Mouse (Mus musculus): ENCODE measurements around the gene Tspan9. TPM values are rescaled to one million over a fixed set of nuclear protein-coding genes. Genes with fewer than 3 reads are reported as not detected.

The Tspan9 gene
- polyA plus RNA-seq, 2 experiments, result 12.1 to 15.5 TPM

DNA sequence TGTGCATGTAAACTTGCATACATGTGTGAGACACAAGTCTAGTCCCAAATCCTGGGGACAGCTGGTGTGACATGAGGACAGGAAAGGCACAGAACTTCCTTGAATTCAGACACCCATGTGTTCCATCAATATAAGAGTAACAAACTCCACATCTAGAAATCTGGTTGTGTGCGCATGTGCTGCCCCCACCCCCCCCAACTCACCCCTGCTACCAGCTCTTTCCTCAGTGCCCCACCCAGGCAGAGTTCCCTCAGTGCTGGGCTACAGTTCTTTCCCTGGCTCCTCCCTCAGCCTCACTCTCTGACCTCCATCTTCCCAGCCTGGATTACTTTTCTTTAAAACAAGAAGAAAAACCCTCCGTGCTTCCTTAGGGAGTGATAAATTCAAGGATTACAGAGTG is 27.1 kb downstream of the Tspan9 start:
- Histone ChIP-seq H3K9ac (replicated peaks) (no peak overlapping the region), H3K4me1 (replicated peaks; ENCODE audit: control insufficient read depth in 2 of 2, insufficient read depth in 2 of 2, low read length in 1 of 2) (no peaks in the 10 kb centered on the region), H3K4me3 (ENCODE audit: insufficient read depth in 1 of 2, low read depth in 2 of 2, low read length in 2 of 2) (no peak overlapping the region), H3K4me2 (ENCODE audit: low read depth) (no peak overlapping the region), H3K9me3 (ENCODE audit: control insufficient read depth, low read length) (no peaks in the 10 kb centered on the region), H3K36me3 (replicated peaks; ENCODE audit: control insufficient read depth, insufficient read depth, low read depth) (no peaks in the 10 kb centered on the region), H3K27me3 (ENCODE audit: control insufficient read depth, insufficient read depth, low read length) (no peaks in the 10 kb centered on the region), H3K27ac (no peak overlapping the region)
- 77% methylated on average over 2 of the region's 2 CpGs for WGBS (ENCODE audit: insufficient replicate concordance)
- ATAC-seq (ENCODE audit: insufficient read depth), result no peak
- DNase-seq (ENCODE audit: low read depth in 3 of 3, low spot score in 3 of 3), result no peak
- no peak for TF ChIP-seq EP300 (IDR thresholded peaks at IDR 0.05; ENCODE audit: low read depth)
- no peak for TF ChIP-seq CTCF (IDR thresholded peaks at IDR 0.05; ENCODE audit: low read depth)

- H3K36me3 ChIP-seq (replicated peaks; ENCODE audit: control insufficient read depth, insufficient read depth, low read depth), result no peaks in the 10 kb centered on the region
- no peaks in the 10 kb centered on the region for H3K9me3 ChIP-seq (ENCODE audit: control insufficient read depth, low read length)
- H3K9ac ChIP-seq (replicated peaks), result no peak overlapping the region
- H3K4me3 ChIP-seq (ENCODE audit: insufficient read depth in 1 of 2, low read depth in 2 of 2, low read length in 2 of 2), result no peak overlapping the region
- H3K27me3 ChIP-seq (ENCODE audit: control insufficient read depth, insufficient read depth, low read length), result no peaks in the 10 kb centered on the region
- H3K27ac ChIP-seq, result no peak overlapping the region
- no peaks in the 10 kb centered on the region for H3K4me1 ChIP-seq (replicated peaks; ENCODE audit: control insufficient read depth in 2 of 2, insufficient read depth in 2 of 2, low read length in 1 of 2)
- ATAC-seq (ENCODE audit: insufficient read depth) (no peak), DNase-seq (ENCODE audit: low read depth in 3 of 3, low spot score in 3 of 3) (no peak)
- no peak overlapping the region for H3K4me2 ChIP-seq (ENCODE audit: low read depth)
- 71% methylated on average over 6 of the region's 6 CpGs for WGBS (ENCODE audit: insufficient replicate concordance)
- TF ChIP-seq EP300 (IDR thresholded peaks at IDR 0.05; ENCODE audit: low read depth) (no peak), CTCF (IDR thresholded peaks at IDR 0.05; ENCODE audit: low read depth) (no peak)
These were observed 28.3 kb downstream of the Tspan9 start for GRCm38 (mm10) chr6:128115121-128115520.

- Histone ChIP-seq H3K4me3 (ENCODE audit: insufficient read depth in 1 of 2, low read depth in 2 of 2, low read length in 2 of 2) (no peak overlapping the region), H3K36me3 (replicated peaks; ENCODE audit: control insufficient read depth, insufficient read depth, low read depth) (no peaks in the 10 kb centered on the region), H3K27me3 (ENCODE audit: control insufficient read depth, insufficient read depth, low read length) (no peaks in the 10 kb centered on the region), H3K4me1 (replicated peaks; ENCODE audit: control insufficient read depth in 2 of 2, insufficient read depth in 2 of 2, low read length in 1 of 2) (peaks cover 0 to 5% of the 10 kb centered on the region in 2 experiments; a peak in 1 of 4 replicates), H3K27ac (no peak overlapping the region), H3K9me3 (ENCODE audit: control insufficient read depth, low read length) (no peaks in the 10 kb centered on the region), H3K4me2 (ENCODE audit: low read depth) (no peak overlapping the region), H3K9ac (replicated peaks) (no peak overlapping the region)
- WGBS (ENCODE audit: insufficient replicate concordance), result 42% methylated on average over 3 of the region's 3 CpGs
- no peak for DNase-seq (ENCODE audit: low read depth in 3 of 3, low spot score in 3 of 3)
- TF ChIP-seq CTCF (IDR thresholded peaks at IDR 0.05; ENCODE audit: low read depth) (no peak), EP300 (IDR thresholded peaks at IDR 0.05; ENCODE audit: low read depth) (no peak)
- ATAC-seq (ENCODE audit: insufficient read depth), result no peak
These were observed 30.8 kb downstream of the Tspan9 start for GRCm38 (mm10) chr6:128112605-128113004.

DNA sequence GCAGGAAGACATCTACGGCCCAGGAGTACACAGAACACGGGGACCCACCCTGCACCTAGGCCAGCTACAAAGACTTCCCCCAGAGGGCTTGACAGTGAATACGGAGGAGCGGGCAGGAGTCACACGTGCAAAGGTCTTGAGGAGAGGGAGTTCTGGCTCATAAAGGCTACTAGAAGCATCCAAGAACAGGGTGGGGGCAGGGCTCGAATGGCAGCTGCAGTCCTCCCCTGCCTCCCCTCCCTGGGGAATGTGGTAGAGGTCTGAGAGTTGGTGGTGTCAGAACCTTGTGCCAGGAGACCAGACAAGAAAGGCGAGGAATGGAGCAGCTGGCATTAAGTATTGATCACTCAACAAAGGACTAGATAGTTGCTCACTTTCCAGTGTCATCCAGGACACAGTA is 31.6 kb downstream of the Tspan9 start:
- Histone ChIP-seq H3K9me3 (ENCODE audit: control insufficient read depth, low read length) (no peaks in the 10 kb centered on the region), H3K36me3 (replicated peaks; ENCODE audit: control insufficient read depth, insufficient read depth, low read depth) (no peaks in the 10 kb centered on the region), H3K27me3 (ENCODE audit: control insufficient read depth, insufficient read depth, low read length) (no peaks in the 10 kb centered on the region), H3K4me3 (ENCODE audit: insufficient read depth in 1 of 2, low read depth in 2 of 2, low read length in 2 of 2) (no peak overlapping the region), H3K4me1 (replicated peaks; ENCODE audit: control insufficient read depth in 2 of 2, insufficient read depth in 2 of 2, low read length in 1 of 2) (peaks cover 0 to 7% of the 10 kb centered on the region in 2 experiments; a peak in 2 of 4 replicates), H3K9ac (replicated peaks) (no peak overlapping the region), H3K27ac (no peak overlapping the region), H3K4me2 (ENCODE audit: low read depth) (no peak overlapping the region)
- TF ChIP-seq CTCF (IDR thresholded peaks at IDR 0.05; ENCODE audit: low read depth), result no peak
- DNase-seq (ENCODE audit: low read depth in 3 of 3, low spot score in 3 of 3) (no peak), ATAC-seq (ENCODE audit: insufficient read depth) (no peak)
- WGBS (ENCODE audit: insufficient replicate concordance), result 57% methylated on average over 7 of the region's 7 CpGs

DNA sequence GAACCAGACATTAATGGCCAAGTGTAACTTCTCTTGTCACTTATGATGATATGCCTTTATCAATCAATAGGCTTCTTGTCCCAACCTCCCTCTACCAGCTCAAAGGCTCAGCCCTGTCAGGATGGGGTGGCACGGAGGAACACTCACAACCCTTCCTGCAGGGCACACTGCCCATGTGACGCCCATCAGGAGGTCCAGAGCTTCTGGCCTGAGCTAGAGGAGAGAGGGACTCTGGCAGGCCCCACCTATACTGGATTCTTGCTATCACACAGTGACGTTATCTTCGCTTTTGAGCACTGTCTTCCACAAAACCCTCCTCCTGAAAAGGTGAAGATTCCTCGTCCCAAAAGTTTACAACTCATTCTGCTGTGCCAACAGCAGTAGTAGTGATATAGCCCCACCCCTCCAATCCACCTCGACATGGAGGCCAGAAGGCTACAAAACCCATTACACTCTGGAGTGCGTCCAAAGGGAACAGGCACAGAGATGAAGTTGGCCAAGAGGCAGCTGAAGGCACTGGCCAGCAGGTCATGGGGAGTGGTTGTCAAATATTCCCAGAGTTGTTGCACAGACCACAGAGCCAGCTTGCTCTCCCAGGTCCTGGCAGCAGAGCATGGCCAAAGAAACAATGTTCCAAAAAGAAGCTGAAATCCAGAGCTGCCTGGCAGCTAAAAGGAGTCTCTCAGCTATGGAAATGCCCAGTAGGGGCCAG is 34.9 kb downstream of the Tspan9 start:
- Histone ChIP-seq H3K4me3 (ENCODE audit: insufficient read depth in 1 of 2, low read depth in 2 of 2, low read length in 2 of 2) (no peak overlapping the region), H3K27me3 (ENCODE audit: control insufficient read depth, insufficient read depth, low read length) (no peaks in the 10 kb centered on the region), H3K9ac (replicated peaks) (no peak overlapping the region), H3K4me1 (replicated peaks; ENCODE audit: control insufficient read depth in 2 of 2, insufficient read depth in 2 of 2, low read length in 1 of 2) (peaks cover 0 to 14% of the 10 kb centered on the region in 2 experiments; a peak in 2 of 4 replicates), H3K4me2 (ENCODE audit: low read depth) (no peak overlapping the region), H3K27ac (no peak overlapping the region), H3K36me3 (replicated peaks; ENCODE audit: control insufficient read depth, insufficient read depth, low read depth) (no peaks in the 10 kb centered on the region), H3K9me3 (ENCODE audit: control insufficient read depth, low read length) (no peaks in the 10 kb centered on the region)
- ATAC-seq (ENCODE audit: insufficient read depth) (peak; percentile 19; the same call in 1 of the 2 replicates), DNase-seq (ENCODE audit: low read depth in 3 of 3, low spot score in 3 of 3) (no peak)
- TF ChIP-seq EP300 (IDR thresholded peaks at IDR 0.05; ENCODE audit: low read depth), result no peak
- no peak for TF ChIP-seq CTCF (IDR thresholded peaks at IDR 0.05; ENCODE audit: low read depth)
- WGBS (ENCODE audit: insufficient replicate concordance), result 57% methylated on average over 7 of the region's 7 CpGs
